Comparison of ENCODE assay signal across 15 mouse cellular contexts in the genomic region with DNA sequence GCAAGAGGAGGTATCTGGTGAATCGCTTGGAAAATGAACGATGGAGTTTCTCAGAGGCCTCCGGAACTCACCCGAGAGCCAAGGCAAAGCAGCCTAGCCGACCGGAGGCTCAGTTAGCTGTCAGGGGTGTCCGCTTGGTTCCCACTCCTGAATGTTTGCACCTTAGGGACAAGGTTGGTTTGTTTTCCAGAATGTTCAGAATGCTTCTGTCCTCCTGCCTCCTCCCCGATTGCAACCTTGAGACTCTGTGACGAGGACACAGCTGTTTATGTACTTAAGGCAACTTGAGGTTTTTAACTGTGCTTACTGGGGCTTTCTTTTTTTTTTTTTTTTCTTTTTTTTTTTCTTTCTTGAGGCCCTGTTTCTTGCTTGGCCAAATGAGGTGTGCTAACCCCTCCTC.
DNase-seq lines count a peak whose midpoint lies in the region; ATAC-seq and TF ChIP-seq lines count a peak whose summit lies in the region.
"Had no signal": no experiment of that assay in that cellular context is flagged by ENCODE, and none has a peak within 500 bp of the region (broad histone marks: within the 10 kb centered on the region; RNA-seq: fewer than 3 reads in every experiment).

No protein-coding gene starts in this region.

- no peaks in the 10 kb centered on the region for H3K27me3 ChIP-seq in heart, adult 2 months (ENCODE audit: control insufficient read depth, insufficient read depth, low read length)
- no peaks in the 10 kb centered on the region; the same call in 1 of the 2 replicates for H3K27me3 ChIP-seq in limb, embryonic 13.5 days
- no peaks in the 10 kb centered on the region for H3K27me3 ChIP-seq in midbrain, embryonic 13.5 days
- H3K27me3 ChIP-seq: heart, embryonic 13.5 days had no signal

- DNase-seq in cerebellum, adult 18-20 months: peak; percentile 10 to 18
- DNase-seq in cerebellum, adult 11-12 months: no peak
- DNase-seq in heart, adult 2 months: no peak
- no peak for DNase-seq in heart, adult 8-10 months (ENCODE audit: low spot score)
- peak; percentile 15 to 16 for DNase-seq in cerebellum, postnatal 36 days
- DNase-seq in layer of hippocampus, postnatal 10 days (ENCODE audit: low spot score in 2 of 2): no peak
- DNase-seq: B cell, adult 2 months; kidney, postnatal 25 days had no signal

- peak overlapping the region; percentile 5; the same call in 1 of the 2 replicates for H3K27ac ChIP-seq in heart, adult 2 months
- H3K27ac ChIP-seq in limb, embryonic 13.5 days: peak overlapping the region; percentile 75
- H3K27ac ChIP-seq in midbrain, embryonic 13.5 days: no peak overlapping the region
- H3K27ac ChIP-seq: heart, embryonic 13.5 days; midbrain, embryonic 10.5 days had no signal

- H3K4me1 ChIP-seq in heart, adult 2 months (ENCODE audit: control insufficient read depth, insufficient read depth, low read length): 0 out of 2 replicates have a peak, but pooled peaks cover 1% of the 10 kb centered on the region
- peaks cover 32% of the 10 kb centered on the region for H3K4me1 ChIP-seq in limb, embryonic 13.5 days
- H3K4me1 ChIP-seq in midbrain, embryonic 13.5 days (replicated peaks): peaks cover 5% of the 10 kb centered on the region; the same call in 1 of the 2 replicates
- H3K4me1 ChIP-seq: heart, embryonic 13.5 days had no signal

- H3K4me3 ChIP-seq in heart, adult 2 months: no peak overlapping the region
- H3K4me3 ChIP-seq in limb, embryonic 13.5 days: no peak overlapping the region
- H3K4me3 ChIP-seq in midbrain, embryonic 13.5 days (replicated peaks): no peak overlapping the region
- H3K4me3 ChIP-seq: heart, embryonic 13.5 days; midbrain, embryonic 10.5 days had no signal

- H3K79me2 ChIP-seq in heart, adult 2 months (replicated peaks; ENCODE audit: control insufficient read depth, insufficient read depth, low read length): no peaks in the 10 kb centered on the region

- 0 out of 2 replicates have a peak, but pooled peaks have one; percentile 29 for ATAC-seq in limb, embryonic 13.5 days (ENCODE audit: low FRiP score, low read depth)
- no peak for ATAC-seq in midbrain, embryonic 13.5 days
- ATAC-seq: inflammation-experienced regulatory T-cells, adult 6 months; lung, postnatal 0 days had no signal

- intact Hi-C loops in heart, adult 2 months (cut with DNase I): no loop called here

- no peak for TF ChIP-seq POLR2A in heart, adult 2 months (IDR thresholded peaks at IDR 0.05; ENCODE audit: insufficient read depth, low read depth, low read length)

- WGBS in heart, adult 2 months: 61% methylated on average over 9 of the region's 9 CpGs
- WGBS in limb, embryonic 13.5 days: 57% methylated on average over 9 of the region's 9 CpGs
- 85% methylated on average over 9 of the region's 9 CpGs for WGBS in midbrain, embryonic 13.5 days

- TF ChIP-seq CTCF in heart, adult 2 months (IDR thresholded peaks at IDR 0.05): no peak

- TF ChIP-seq EP300 in heart, adult 2 months (IDR thresholded peaks at IDR 0.05; ENCODE audit: insufficient read depth, low read depth, low read length): no peak

- peak overlapping the region; percentile 3 for H3K4me2 ChIP-seq in limb, embryonic 13.5 days (replicated peaks)
- no peak overlapping the region for H3K4me2 ChIP-seq in midbrain, embryonic 13.5 days (replicated peaks)
- H3K4me2 ChIP-seq: heart, embryonic 13.5 days had no signal

- no peaks in the 10 kb centered on the region for H3K9me3 ChIP-seq in limb, embryonic 13.5 days
- no peaks in the 10 kb centered on the region for H3K9me3 ChIP-seq in midbrain, embryonic 13.5 days
- H3K9me3 ChIP-seq: heart, embryonic 13.5 days; midbrain, embryonic 10.5 days had no signal

- H3K36me3 ChIP-seq in heart, adult 2 months (ENCODE audit: control insufficient read depth, insufficient read depth, low read length): no peaks in the 10 kb centered on the region
- no peaks in the 10 kb centered on the region for H3K36me3 ChIP-seq in limb, embryonic 13.5 days
- no peaks in the 10 kb centered on the region for H3K36me3 ChIP-seq in midbrain, embryonic 13.5 days
- H3K36me3 ChIP-seq: G1E; heart, embryonic 13.5 days; midbrain, embryonic 10.5 days had no signal

- no peak overlapping the region for H3K9ac ChIP-seq in heart, adult 2 months (ENCODE audit: low read depth, low read length)
- no peak overlapping the region for H3K9ac ChIP-seq in limb, embryonic 13.5 days
- no peak overlapping the region for H3K9ac ChIP-seq in midbrain, embryonic 13.5 days (replicated peaks)
- H3K9ac ChIP-seq: heart, embryonic 13.5 days had no signal

Comparison
In these comparisons a context has a peak if more than half of its experiments do, and no peak if none do; other contexts are left out.
1. DNase-seq: peak in cerebellum, adult 18-20 months (2 of 2) and cerebellum, postnatal 36 days (2 of 2); none in cerebellum, adult 11-12 months (single experiment), heart, adult 2 months (0 of 2), heart, adult 8-10 months (single experiment) and layer of hippocampus, postnatal 10 days (0 of 2).